Mouse (Mus musculus) liver, embryonic 18 days (tissue): Measurements from ENCODE around the gene Olfr324. TPM values are rescaled to one million over a fixed set of nuclear protein-coding genes. Genes with fewer than 3 reads are reported as not detected.

Experiments
- polyA plus RNA-seq: library from polyadenylated mRNA; depleted of rRNA; stranded (reverse); fragments of >200 nt; gene quantifications from 2 replicates; pipeline ENCODE4 v1.2.3, GENCODE M21; 2012; rRNA removed

The Olfr324 gene
- not detected in 2 replicates for polyA plus RNA-seq

DNA sequence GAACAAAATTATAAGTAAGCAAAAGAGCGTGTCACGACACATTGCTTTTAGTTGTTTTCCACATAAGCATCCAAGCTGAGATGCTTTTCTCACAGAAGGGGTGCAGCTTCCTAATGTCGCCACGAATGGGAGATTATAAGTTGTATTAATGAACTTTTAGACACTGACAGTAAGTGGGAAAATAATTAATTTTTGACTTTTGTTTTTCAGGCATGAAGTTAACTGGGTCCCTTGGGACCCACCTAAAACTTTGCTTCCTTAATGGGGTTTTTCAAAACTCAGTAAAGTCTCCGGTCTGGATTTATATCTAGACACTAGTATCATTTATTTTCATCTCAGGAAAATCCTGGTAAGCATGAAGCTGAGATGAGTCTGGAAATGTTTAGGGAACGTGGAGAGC is at the start of gene Olfr324:
Gene Olfr324, plus strand, starts transcription at position 301 of the 400 bp plus-strand sequence.

GRCm38 (mm10) chr11:58546322-58546721 is 48.6 kb upstream of the Olfr324 start, which contains the start of gene Olfr329-ps:
Gene Olfr329-ps, minus strand, starts transcription at chr11:58546422.

GRCm38 (mm10) chr11:58555536-58555935 is 39.4 kb upstream of the Olfr324 start, which contains the start of gene Olfr328:
Gene Olfr328, minus strand, starts transcription at chr11:58555636.

GRCm38 (mm10) chr11:58570405-58570804 is 24.5 kb upstream of the Olfr324 start, which contains the start of gene Olfr224:
Gene Olfr224, minus strand, starts transcription at chr11:58570553.

DNA sequence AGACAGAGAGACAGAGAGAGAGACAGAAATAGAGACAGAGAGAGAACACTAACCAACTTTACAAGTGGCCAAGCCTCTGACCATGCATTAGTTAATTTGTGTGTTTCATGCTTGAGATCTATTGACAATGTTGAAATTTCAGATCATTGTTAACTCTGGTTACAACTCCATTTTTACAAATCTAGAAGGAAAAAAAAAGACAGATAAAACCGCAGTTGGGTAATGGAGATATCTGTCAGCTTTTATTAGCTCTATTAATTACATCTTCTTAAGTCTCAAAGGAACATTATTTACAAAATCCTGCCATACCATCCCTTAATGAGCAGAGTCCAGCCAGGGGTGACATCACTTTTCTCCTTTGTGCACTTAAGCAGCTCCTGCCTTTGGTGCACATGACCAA is 17.5 kb upstream of the Olfr324 start, which contains the start of gene Olfr325:
Gene Olfr325, plus strand, starts transcription at position 301 of the 400 bp plus-strand sequence.

GRCm38 (mm10) chr11:58615975-58616374 is 21.1 kb downstream of the Olfr324 start, which contains the start of gene 2210407C18Rik:
Gene 2210407C18Rik, minus strand, starts transcription at chr11:58616075.

GRCm38 (mm10) chr11:58630401-58630800 is 35.5 kb downstream of the Olfr324 start, which contains the start of gene Olfr323:
Gene Olfr323, minus strand, starts transcription at chr11:58630501.

DNA sequence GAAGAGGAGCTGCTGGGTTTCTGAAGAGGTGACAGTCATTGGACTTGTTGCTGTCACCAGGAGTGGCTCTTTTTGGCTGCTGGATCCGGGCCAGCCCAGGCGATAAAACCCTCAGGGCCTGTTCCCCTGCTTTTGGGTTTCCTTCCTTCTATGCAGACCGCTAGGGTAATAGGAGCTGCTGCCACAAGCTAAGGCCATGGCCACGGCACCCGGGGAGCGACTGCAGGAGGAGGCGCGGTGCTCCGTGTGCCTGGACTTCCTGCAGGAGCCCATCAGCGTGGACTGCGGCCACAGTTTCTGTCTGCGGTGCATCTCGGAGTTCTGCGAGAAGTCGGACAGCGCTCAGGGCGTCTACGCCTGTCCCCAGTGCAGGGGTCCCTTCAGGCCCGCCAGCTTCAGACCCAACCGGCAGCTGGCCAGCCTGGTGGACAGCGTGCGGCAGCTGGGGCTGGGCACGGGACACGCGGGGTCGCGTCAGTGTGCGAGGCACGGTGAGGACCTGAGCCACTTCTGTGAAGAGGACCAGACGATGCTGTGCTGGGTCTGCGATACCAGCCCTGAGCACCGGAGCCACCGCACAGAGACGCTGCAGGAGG is 45.5 kb downstream of the Olfr324 start, which contains the start of gene Trim58:
Gene Trim58, plus strand, starts transcription at position 194 of the 596 bp plus-strand sequence.

Other genes starting within 250 kb of the Olfr324 start
- gene Lypd8, start 216.1 kb upstream of the Olfr324 start, polyA plus RNA-seq = 0.41 and 0.99 TPM in 2 replicates
- gene 1810065E05Rik, start 174.0 kb upstream of the Olfr324 start, polyA plus RNA-seq = not detected in 2 replicates
- not detected in 2 replicates for gene Gm12253, start 162.6 kb upstream of the Olfr324 start, polyA plus RNA-seq
- gene Lypd9, start 142.2 kb upstream of the Olfr324 start, polyA plus RNA-seq = not detected in 2 replicates
- gene Olfr30, start 132.8 kb upstream of the Olfr324 start, polyA plus RNA-seq = not detected in 2 replicates
- gene Olfr332, start 102.6 kb upstream of the Olfr324 start, polyA plus RNA-seq = not detected in 2 replicates
- gene Olfr331, start 92.5 kb upstream of the Olfr324 start, polyA plus RNA-seq = not detected in 2 replicates
- not detected in 2 replicates for gene Olfr330, start 60.3 kb upstream of the Olfr324 start, polyA plus RNA-seq
- gene Olfr329-ps, start 48.7 kb upstream of the Olfr324 start, polyA plus RNA-seq = not detected in 2 replicates
- not detected in 2 replicates for gene Olfr328, start 39.5 kb upstream of the Olfr324 start, polyA plus RNA-seq
- gene Olfr224, start 24.6 kb upstream of the Olfr324 start, polyA plus RNA-seq = not detected in 2 replicates
- gene Olfr325, start 17.4 kb upstream of the Olfr324 start, polyA plus RNA-seq = not detected in 2 replicates
- 0.07 TPM in 1 of 2 replicates, not detected in the other for gene 2210407C18Rik, start 21.0 kb downstream of the Olfr324 start, polyA plus RNA-seq
- gene Olfr323, start 35.4 kb downstream of the Olfr324 start, polyA plus RNA-seq = not detected in 2 replicates
- 4.9 and 5.5 TPM in 2 replicates for gene Trim58, start 45.4 kb downstream of the Olfr324 start, polyA plus RNA-seq
- 0.02 and 0.05 TPM in 2 replicates for gene Olfr322, start 63.7 kb downstream of the Olfr324 start, polyA plus RNA-seq
- gene Olfr320, start 86.0 kb downstream of the Olfr324 start, polyA plus RNA-seq = not detected in 2 replicates
- not detected in 2 replicates for gene Olfr319, start 104.0 kb downstream of the Olfr324 start, polyA plus RNA-seq
- not detected in 2 replicates for gene Olfr318, start 128.9 kb downstream of the Olfr324 start, polyA plus RNA-seq
- not detected in 2 replicates for gene Olfr317, start 144.1 kb downstream of the Olfr324 start, polyA plus RNA-seq
- gene Olfr316, start 157.6 kb downstream of the Olfr324 start, polyA plus RNA-seq = not detected in 2 replicates
- not detected in 2 replicates for gene Olfr315, start 178.1 kb downstream of the Olfr324 start, polyA plus RNA-seq
- not detected in 2 replicates for gene Olfr314, start 187.8 kb downstream of the Olfr324 start, polyA plus RNA-seq
- 0.15 TPM in 1 of 2 replicates, not detected in the other for gene Fam183b, start 206.8 kb downstream of the Olfr324 start, polyA plus RNA-seq
- gene Olfr313, start 219.9 kb downstream of the Olfr324 start, polyA plus RNA-seq = not detected in 2 replicates
- not detected in 2 replicates for gene Olfr312, start 234.1 kb downstream of the Olfr324 start, polyA plus RNA-seq
- not detected in 2 replicates for gene Olfr311, start 244.1 kb downstream of the Olfr324 start, polyA plus RNA-seq